Mouse (Mus musculus) macrophage (primary cell): ENCODE results near the gene Hs3st4. TPM values are rescaled to one million over a fixed set of nuclear protein-coding genes. Genes with fewer than 3 reads are reported as not detected.

Experiments
- H3K27ac ChIP-seq: fragments of 350-480 bp; formaldehyde crosslinking; 2 replicates; pipeline ENCODE4 v1.9.0; 2021
- H3K36me3 ChIP-seq: fragments of 350-480 bp; formaldehyde crosslinking; 2 replicates; pipeline ENCODE4 v1.9.0; 2021; ENCODE audit errors: inconsistent target
- H3K4me3 ChIP-seq: fragments of 350-480 bp; formaldehyde crosslinking; 2 replicates; pipeline ENCODE4 v1.9.0; 2021; ENCODE audit errors: inconsistent target
- H3K79me2 ChIP-seq: fragments of 350-480 bp; formaldehyde crosslinking; 2 replicates; pipeline ENCODE4 v1.9.0; 2021; ENCODE audit errors: inconsistent target
- WGBS: methylation state at CpG from one replicate; pipeline ENCODE4 v1.1.7; 2026; ENCODE audit warnings: inconsistent platforms; ENCODE audit not compliant: missing documents; 5-methylcytosine and 5-hydroxymethylcytosine counted together
- polyA plus RNA-seq: library from polyadenylated mRNA; stranded (reverse); fragments of 250-400 nt; gene quantifications from 3 replicates; pipeline ENCODE4 v1.2.4, GENCODE M21; 2018; ENCODE audit warnings: inconsistent platforms

The Hs3st4 gene
- polyA plus RNA-seq, 1 experiment from 2014 or later = not detected

DNA sequence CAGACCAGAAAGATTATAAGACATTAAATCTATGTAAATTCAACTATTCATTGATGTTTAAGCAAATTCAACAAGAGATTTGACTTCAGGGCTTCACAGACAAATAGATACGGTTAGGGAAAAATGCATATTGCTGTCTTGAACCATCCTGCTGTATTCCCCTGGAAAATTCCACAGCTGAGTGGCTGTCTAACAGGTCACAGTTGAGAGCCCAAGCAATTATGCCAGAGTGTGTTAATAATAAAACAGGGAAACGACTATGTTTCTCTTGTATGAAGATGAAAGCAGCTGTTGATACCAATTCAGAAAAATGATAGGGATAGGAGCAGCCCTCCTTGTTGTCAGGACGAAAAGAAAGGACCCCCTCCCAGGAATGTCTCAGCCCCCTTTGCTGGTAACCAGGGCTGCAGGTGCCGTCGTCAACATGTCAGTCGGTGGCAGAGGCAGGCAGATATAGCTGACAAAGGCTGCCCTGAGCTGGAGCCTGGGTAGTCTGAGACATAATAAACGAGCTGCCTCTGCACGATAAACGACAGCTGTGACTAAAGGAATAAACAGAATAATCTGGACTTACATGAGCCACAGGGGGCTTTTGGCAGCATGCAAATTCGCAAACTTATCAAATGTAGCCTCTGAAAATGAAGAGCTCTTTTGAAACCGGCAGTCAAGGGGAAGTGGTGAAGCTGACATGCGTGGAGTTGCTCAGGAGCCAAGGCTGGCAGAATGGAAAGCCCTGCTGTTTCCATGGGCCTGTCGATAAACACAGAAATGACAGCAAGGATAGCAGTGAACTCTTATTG, 364.7 kb downstream of the Hs3st4 start:
- whole genome bisulfite sequencing = 81% methylated on average over 13 of the region's 13 CpGs
- no peak overlapping the region for H3K27ac ChIP-seq

DNA sequence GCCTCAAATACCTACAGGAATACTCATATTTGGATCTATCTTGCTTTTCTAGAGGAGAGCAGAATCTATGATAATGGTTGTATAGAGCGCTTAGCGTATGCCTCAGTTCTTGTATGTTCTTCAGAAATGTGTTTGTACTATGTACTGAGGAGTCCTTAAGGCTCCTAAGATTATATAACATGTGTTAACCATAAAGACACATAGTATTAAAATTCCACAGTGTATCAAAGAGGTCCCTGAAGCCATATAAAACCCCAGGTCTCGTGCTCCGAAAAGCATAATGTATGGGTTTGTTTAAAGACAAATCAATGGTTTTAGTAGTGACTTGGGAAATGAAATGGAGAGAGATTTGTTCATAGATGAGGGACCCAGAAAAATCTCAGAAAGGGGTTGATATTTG, 371.4 kb downstream of the Hs3st4 start:
- H3K27ac ChIP-seq = no peak overlapping the region
- no peaks in the 10 kb centered on the region for H3K79me2 ChIP-seq
- H3K36me3 ChIP-seq = no peaks in the 10 kb centered on the region
- 96% methylated on average over 4 of the region's 4 CpGs for WGBS
- H3K4me3 ChIP-seq = no peak overlapping the region

More for the DNA sequence above, 364.7 kb downstream of the Hs3st4 start:
- Histone ChIP-seq H3K79me2 (no peaks in the 10 kb centered on the region), H3K4me3 (no peak overlapping the region), H3K36me3 (no peaks in the 10 kb centered on the region)

DNA sequence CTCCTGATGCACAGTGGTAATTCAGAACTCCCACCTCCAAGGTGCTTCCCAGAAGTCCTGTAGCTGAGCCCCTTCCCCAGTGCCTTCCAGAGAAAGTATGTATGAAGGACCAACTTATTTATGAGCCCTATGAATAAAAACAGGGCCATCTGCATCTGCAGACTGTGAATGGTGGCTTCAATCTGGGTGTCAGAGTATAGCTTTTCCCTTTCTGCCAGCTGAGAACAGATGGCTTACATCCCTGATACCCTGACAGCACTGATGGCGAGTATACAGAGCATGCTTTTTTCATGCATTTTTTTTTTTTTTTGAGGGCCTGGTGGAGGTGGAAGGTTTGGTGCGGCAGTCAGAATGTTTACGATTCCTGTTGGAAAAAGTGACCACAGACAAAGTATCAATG, 375.4 kb downstream of the Hs3st4 start:
- 74% methylated on average over 3 of the region's 3 CpGs for WGBS
- Histone ChIP-seq H3K36me3 (no peaks in the 10 kb centered on the region), H3K27ac (no peak overlapping the region), H3K4me3 (no peak overlapping the region), H3K79me2 (no peaks in the 10 kb centered on the region)

DNA sequence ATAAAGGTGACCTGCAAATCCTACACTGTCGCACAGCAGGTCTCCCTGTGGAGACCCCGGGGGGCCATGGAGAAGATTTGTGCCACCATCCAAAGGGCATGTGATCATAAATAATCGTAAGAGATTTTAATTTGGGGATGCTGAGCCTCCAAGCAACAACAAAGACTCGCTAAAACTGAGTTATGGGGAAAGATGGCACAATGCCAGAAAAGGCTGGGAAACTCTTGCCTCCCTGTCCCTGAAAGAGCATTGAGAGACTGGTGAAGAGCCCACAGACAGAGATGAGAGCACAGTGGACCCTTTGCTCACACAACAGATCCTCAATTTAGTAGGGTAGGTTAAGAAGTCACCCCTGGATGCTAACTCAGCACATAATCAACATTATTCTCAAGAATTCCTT, 377.2 kb downstream of the Hs3st4 start:
- 80% methylated on average over 4 of the region's 4 CpGs for WGBS

DNA sequence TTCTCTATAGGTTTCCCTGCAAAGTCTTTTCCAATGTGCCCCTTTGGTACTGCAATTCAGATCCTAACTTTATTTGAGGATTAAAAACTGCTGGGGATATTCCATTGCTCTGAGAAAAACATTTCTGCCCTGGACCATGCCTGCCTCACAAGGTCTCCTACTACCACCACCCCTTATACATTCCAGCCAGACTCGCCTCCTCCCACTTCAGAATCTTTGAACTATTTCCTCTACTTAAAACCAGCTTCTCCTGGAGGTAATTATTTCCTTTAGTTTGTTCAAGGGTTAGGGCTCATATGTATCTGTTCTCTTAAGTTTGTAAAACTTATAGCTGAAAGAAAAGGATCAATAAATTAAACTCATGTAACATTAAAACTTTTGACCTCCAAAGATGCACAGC, 389.6 kb downstream of the Hs3st4 start:
- Histone ChIP-seq H3K4me3 (no peak overlapping the region), H3K27ac (no peak overlapping the region), H3K79me2 (no peaks in the 10 kb centered on the region), H3K36me3 (no peaks in the 10 kb centered on the region)
- WGBS = 54% methylated on average over 1 of the region's 1 CpGs

More for the DNA sequence above, 377.2 kb downstream of the Hs3st4 start:
- no peak overlapping the region for H3K4me3 ChIP-seq
- H3K79me2 ChIP-seq = no peaks in the 10 kb centered on the region
- no peak overlapping the region for H3K27ac ChIP-seq
- H3K36me3 ChIP-seq = no peaks in the 10 kb centered on the region

DNA sequence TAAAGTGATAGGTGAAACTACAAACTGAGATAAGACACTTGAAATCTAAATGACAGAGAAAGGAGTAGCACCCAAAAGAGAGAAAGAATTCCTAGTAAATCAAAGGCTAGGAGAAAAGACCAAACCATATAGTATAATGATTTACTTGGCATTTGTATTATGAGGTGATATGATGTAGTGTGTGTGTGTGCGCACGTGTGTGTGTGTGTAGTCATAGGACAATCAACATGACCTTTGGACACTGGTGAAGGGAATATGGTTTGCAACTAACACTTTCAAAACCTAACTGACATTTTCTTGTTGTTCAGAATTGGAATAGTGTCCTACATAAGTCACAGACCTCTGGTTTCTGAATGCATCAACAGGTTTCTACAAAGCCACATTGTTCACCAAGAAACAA, 390.0 kb downstream of the Hs3st4 start:
- Histone ChIP-seq H3K4me3 (no peak overlapping the region), H3K36me3 (no peaks in the 10 kb centered on the region), H3K79me2 (no peaks in the 10 kb centered on the region), H3K27ac (no peak overlapping the region)
- WGBS = 83% methylated on average over 2 of the region's 2 CpGs

DNA sequence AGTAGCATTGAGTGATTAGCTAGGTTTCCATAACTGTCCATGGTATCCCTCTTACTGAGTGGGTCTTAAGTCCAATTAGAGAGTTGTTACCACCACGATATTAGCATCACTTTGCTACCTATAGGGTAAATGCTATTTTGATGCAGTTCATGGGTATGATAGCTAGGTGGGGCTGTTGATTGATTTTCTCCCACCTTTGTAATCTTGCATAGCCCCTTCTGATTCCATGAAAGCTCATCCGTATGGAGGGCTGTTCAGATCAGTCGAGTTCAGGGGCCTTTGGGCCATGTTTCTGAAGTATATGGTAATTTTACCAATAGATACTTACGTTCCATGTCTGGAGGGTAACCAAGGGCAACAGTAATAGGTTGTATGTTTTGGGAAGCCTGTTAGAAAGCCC, 400.8 kb downstream of the Hs3st4 start:
- Histone ChIP-seq H3K36me3 (no peaks in the 10 kb centered on the region), H3K79me2 (no peaks in the 10 kb centered on the region), H3K27ac (no peak overlapping the region), H3K4me3 (no peak overlapping the region)
- 41% methylated on average over 4 of the region's 4 CpGs for WGBS

DNA sequence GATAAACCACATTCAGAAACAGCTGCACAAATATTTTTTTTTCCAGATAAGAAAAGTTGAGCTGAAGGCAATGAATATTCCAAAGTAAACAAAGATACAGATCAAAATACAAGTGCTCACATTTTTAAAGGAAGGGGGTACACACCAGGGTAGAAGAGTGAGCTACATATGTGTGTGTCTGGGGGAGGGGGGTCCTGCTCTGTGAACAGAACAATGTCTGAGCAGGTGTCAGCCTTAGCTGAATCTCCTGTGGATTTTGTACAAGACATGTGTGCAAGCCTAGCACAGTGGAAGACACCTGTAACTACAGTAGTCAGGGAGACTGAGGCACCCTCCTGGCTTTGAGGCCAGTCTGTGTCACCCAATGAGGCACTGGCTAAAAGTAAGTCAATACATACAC, 416.5 kb downstream of the Hs3st4 start:
- no peaks in the 10 kb centered on the region for H3K36me3 ChIP-seq
- H3K79me2 ChIP-seq = no peaks in the 10 kb centered on the region
- H3K27ac ChIP-seq = no peak overlapping the region
- no peak overlapping the region for H3K4me3 ChIP-seq

DNA sequence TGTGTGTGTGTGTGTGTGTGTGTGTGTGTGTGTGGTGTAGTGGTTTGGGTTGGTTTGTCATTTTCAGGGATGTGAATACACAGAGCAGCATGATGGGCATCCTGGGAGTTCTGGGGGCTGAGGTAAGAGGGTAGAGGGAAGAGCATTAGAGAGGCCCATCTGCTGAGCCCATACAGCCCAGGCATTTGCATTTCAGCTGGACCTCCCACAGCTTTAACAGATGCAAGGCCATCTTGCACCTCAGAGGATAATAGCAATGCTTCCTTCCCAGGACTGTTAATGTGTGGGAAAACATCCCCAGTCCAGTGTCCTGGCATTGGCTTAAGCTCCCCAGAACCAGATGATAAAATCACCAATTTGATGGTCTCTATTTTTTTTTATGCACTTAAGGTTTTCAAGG, 444.3 kb downstream of the Hs3st4 start:
- Histone ChIP-seq H3K79me2 (no peaks in the 10 kb centered on the region), H3K36me3 (no peaks in the 10 kb centered on the region), H3K27ac (no peak overlapping the region), H3K4me3 (no peak overlapping the region)
